Mouse (Mus musculus) intestine, embryonic 16.5 days (tissue): ENCODE measurements around the gene Pcsk7. TPM values are rescaled to one million over a fixed set of nuclear protein-coding genes. Genes with fewer than 3 reads are reported as not detected.

Experiments
- ATAC-seq: fragments of 200-750 bp; cut with Nextera tagmentation; 2 replicates; pipeline ENCODE4 v1.8.0; 2017; ENCODE audit warnings: moderate TSS enrichment, moderate library complexity
- H3K27ac ChIP-seq: fragments of 300-500 bp; sonication (generic); 2 replicates; pipeline ENCODE4 v1.5.1; 2014; ENCODE audit warnings: mild to moderate bottlenecking, low read length
- H3K27me3 ChIP-seq: fragments of 300-500 bp; sonication (generic); replicated peaks from 2 replicates; pipeline ENCODE4 v1.6.1; 2014; ENCODE audit warnings: low read length, control low read depth, mixed read lengths; ENCODE audit not compliant: control insufficient read depth, insufficient read depth
- H3K36me3 ChIP-seq: fragments of 300-500 bp; sonication (generic); 2 replicates; pipeline ENCODE4 v1.6.1; 2014; ENCODE audit warnings: low read length, control low read depth; ENCODE audit not compliant: control insufficient read depth, insufficient read depth
- H3K4me1 ChIP-seq: fragments of 300-500 bp; sonication (generic); 2 replicates; pipeline ENCODE4 v1.6.1; 2014; ENCODE audit warnings: low read length, control low read depth, mixed read lengths; ENCODE audit not compliant: control insufficient read depth, insufficient read depth
- H3K4me2 ChIP-seq: fragments of 300-500 bp; sonication (generic); 2 replicates; pipeline ENCODE4 v1.6.1; 2014; ENCODE audit warnings: low read depth, low read length, control low read depth
- H3K4me3 ChIP-seq: fragments of 300-500 bp; sonication (generic); 2 replicates; pipeline ENCODE4 v1.5.1; 2014; ENCODE audit warnings: mild to moderate bottlenecking, low read length
- H3K9ac ChIP-seq: fragments of 300-500 bp; sonication (generic); 2 replicates; pipeline ENCODE4 v1.6.1; 2014; ENCODE audit warnings: low read depth, low read length
- H3K9me3 ChIP-seq: fragments of 300-500 bp; sonication (generic); 2 replicates; pipeline ENCODE4 v1.6.1; 2016; ENCODE audit warnings: low read length, control low read depth; ENCODE audit not compliant: control insufficient read depth
- WGBS: fragments of 180-500 bp; shearing (Covaris S2); extraction: QIAGEN DNeasy Blood & Tissue Kit; methylation state at CpG from one replicate; pipeline ENCODE4 v1.1.7; 2014; 5-methylcytosine and 5-hydroxymethylcytosine counted together
- polyA plus RNA-seq: library from polyadenylated mRNA; unstranded; fragments of >200 nt; fragmentation: Nextera tagmentation; extraction: Ambion mirVana; gene quantifications from 2 replicates; pipeline ENCODE4 v1.2.1, GENCODE M21; 2015

Gene Pcsk7
- polyA plus RNA-seq, 1 experiment from 2014 or later: 23.8 TPM

- Histone ChIP-seq H3K9ac (peak within 1 kb of the TSS; percentile 57), H3K4me1 (peaks cover 15% of the 10 kb centered on the region), H3K36me3 (0 out of 2 replicates have a peak, but pooled peaks cover 16% of the 10 kb centered on the region), H3K27ac (peak within 1 kb of the TSS; percentile 82), H3K4me2 (peak within 1 kb of the TSS; percentile 42), H3K27me3 (no peaks in the 10 kb centered on the region), H3K4me3 (peak within 1 kb of the TSS; percentile 40), H3K9me3 (no peaks in the 10 kb centered on the region)
- peak; percentile 73 for ATAC-seq
- WGBS: 8% methylated on average over 21 of the region's 21 CpGs
Measured at GRCm38 (mm10) chr9:45935628-45936210, 29.4 kb downstream of the Pcsk7 start, which contains the start of gene Tagln. Gene Tagln (minus strand): TSS chr9:45936058.

DNA sequence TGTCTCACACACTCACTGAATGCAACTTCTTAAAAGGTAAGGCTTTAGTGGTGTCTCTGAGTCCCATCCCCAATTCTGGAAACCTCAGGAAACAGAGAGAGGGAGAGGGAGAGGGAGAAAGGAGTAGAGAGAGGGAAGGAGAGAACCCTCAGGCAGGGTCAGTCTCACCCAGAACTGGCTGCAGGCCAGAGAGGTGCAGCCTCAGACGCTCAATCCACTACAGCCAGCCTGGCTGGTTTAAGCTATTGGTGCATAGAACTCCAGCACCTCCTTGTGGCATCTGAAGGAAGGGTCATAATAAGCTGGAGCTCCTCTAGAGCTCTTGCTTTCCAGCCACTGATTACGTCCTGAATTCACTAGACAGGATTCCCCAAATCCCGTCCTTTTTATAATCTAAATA is 30.6 kb downstream of the Pcsk7 start:
- H3K4me1 ChIP-seq: peaks cover 15% of the 10 kb centered on the region
- peak; percentile 52 for ATAC-seq
- no peaks in the 10 kb centered on the region for H3K9me3 ChIP-seq
- no peaks in the 10 kb centered on the region for H3K27me3 ChIP-seq
- peak overlapping the region; percentile 71 for H3K27ac ChIP-seq
- H3K9ac ChIP-seq: no peak overlapping the region
- H3K4me2 ChIP-seq: no peak overlapping the region
- 19% methylated on average over 3 of the region's 3 CpGs for WGBS
- peaks cover 18% of the 10 kb centered on the region; the same call in 1 of the 2 replicates for H3K36me3 ChIP-seq
- H3K4me3 ChIP-seq: no peak overlapping the region

DNA sequence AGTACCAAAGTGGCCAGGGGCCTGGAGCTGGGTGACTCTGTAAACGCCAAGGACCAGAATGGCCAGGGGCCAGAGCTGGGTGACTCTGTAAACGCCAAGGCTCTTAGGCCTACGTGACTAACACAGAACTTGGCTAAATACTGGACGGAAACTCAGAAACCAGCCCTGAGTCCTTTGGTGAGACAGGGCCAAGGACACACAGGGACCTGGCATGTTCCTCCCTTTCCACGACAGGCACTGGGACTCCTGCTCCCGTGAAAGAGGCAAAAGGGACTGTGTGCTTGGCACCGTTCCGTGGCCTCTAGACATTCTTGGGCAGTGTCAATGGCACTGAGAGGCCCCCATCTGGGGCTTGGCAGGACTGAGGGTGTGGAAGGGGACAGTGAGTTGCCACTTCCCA is 31.8 kb downstream of the Pcsk7 start:
- H3K4me3 ChIP-seq: no peak overlapping the region
- H3K4me1 ChIP-seq: peaks cover 10% of the 10 kb centered on the region; the same call in 1 of the 2 replicates
- no peak overlapping the region for H3K9ac ChIP-seq
- no peaks in the 10 kb centered on the region for H3K27me3 ChIP-seq
- no peak overlapping the region for H3K27ac ChIP-seq
- 90% methylated on average over 8 of the region's 8 CpGs for WGBS
- no peaks in the 10 kb centered on the region for H3K9me3 ChIP-seq
- no peak for ATAC-seq
- H3K36me3 ChIP-seq: peaks cover 27% of the 10 kb centered on the region
- H3K4me2 ChIP-seq: no peak overlapping the region

DNA sequence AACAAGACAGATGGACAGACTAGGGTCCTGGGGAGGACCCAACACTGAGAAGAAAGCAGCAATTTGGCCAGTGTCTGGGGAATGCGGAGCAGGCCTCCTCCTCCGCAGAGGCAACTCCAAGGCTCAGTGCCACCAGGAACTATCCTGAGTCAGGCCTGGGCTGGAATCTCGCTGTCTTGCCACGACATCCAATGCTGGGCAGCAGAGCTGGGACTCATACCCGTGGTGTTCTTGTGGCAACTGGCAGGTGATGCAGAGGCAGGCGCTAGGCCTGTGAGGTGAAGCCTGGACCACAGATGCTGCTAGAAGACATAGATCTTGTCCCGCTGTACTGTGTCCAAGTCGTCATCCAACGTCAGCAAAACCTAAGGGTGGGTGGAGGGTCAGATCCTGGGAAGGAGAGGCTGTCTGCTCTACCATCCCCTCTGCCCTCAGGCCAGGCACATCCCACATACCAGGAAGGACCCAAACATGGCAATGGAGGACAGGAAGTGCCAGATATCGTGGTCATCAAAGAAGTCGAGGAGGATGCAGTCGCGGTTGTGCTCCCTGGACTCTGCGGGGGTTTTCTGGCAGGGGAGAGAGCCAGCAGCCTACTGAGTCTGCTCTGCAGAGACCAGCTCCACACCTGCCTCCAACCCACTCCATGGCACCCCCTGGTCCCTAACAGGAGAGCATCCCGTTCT is 32.8 kb downstream of the Pcsk7 start:
- no peak for ATAC-seq
- WGBS: 83% methylated on average over 15 of the region's 15 CpGs
- H3K4me2 ChIP-seq: no peak overlapping the region
- H3K9me3 ChIP-seq: no peaks in the 10 kb centered on the region
- no peak overlapping the region for H3K27ac ChIP-seq
- H3K4me3 ChIP-seq: no peak overlapping the region
- no peaks in the 10 kb centered on the region for H3K27me3 ChIP-seq
- peaks cover 33% of the 10 kb centered on the region for H3K36me3 ChIP-seq
- H3K4me1 ChIP-seq: 0 out of 2 replicates have a peak, but pooled peaks cover 9% of the 10 kb centered on the region
- no peak overlapping the region for H3K9ac ChIP-seq

- Histone ChIP-seq H3K9me3 (no peaks in the 10 kb centered on the region), H3K4me1 (0 out of 2 replicates have a peak, but pooled peaks cover 9% of the 10 kb centered on the region), H3K4me3 (no peak overlapping the region), H3K27ac (no peak overlapping the region), H3K27me3 (no peaks in the 10 kb centered on the region), H3K4me2 (no peak overlapping the region), H3K36me3 (peaks cover 37% of the 10 kb centered on the region), H3K9ac (no peak overlapping the region)
- 91% methylated on average over 6 of the region's 6 CpGs for WGBS
- ATAC-seq: no peak
Measured at GRCm38 (mm10) chr9:45939794-45940193, 33.5 kb downstream of the Pcsk7 start.

DNA sequence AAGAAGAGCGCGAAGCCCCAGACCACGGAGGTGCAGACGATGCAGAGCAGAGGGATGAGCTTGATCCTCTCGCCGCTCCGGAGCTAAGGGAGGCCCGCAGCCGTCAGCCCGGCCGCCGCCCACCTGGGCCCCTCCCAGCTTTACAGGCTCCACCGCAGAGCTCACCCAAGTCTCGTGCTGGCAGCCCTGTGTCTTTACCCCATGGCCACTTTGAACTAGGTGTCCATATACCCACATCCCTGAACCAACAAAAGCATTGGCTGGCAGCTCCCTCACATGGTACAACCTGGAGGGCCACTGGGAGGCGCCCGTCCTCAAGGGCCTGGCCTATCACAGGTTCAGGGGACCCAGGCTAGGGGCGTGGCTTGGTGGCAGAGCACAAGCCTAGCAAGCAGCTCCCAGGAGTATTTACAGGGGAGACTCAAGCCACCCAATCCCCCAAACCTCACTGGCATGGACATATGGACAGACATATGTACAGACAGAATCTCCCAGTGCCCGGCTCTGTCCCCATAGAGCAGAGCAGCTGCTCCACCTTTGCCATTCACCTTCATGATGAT is 35.1 kb downstream of the Pcsk7 start:
- 0 out of 2 replicates have a peak, but pooled peaks cover 7% of the 10 kb centered on the region for H3K4me1 ChIP-seq
- ATAC-seq: peak; percentile 39; the same call in 1 of the 2 replicates
- peaks cover 51% of the 10 kb centered on the region for H3K36me3 ChIP-seq
- H3K4me3 ChIP-seq: no peak overlapping the region
- 63% methylated on average over 18 of the region's 18 CpGs for WGBS
- H3K27ac ChIP-seq: no peak overlapping the region
- H3K9me3 ChIP-seq: no peaks in the 10 kb centered on the region
- H3K9ac ChIP-seq: no peak overlapping the region
- H3K27me3 ChIP-seq: no peaks in the 10 kb centered on the region
- H3K4me2 ChIP-seq: no peak overlapping the region

DNA sequence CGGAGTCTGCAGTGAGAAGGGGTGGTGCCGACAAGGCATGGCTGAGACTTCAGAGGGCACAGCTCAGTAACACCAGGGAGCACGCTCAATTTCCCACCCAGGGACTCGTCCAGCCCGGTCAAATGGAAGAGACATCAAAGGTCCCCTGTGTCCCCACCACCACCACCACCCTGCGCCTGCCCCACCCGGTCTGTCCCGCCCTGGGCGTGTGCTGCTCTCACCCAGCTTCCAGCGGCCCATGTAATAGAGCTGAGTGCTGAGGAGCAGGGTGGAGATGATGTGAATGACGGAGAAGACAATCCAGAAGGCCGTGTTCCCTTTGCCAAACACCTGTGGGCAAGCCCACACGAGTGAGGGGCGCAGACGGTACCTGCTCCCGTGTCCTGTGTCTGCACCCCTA is 36.2 kb downstream of the Pcsk7 start:
- peaks cover 52% of the 10 kb centered on the region for H3K36me3 ChIP-seq

GRCm38 (mm10) chr9:45942916-45943315 is 36.6 kb downstream of the Pcsk7 start:
- Histone ChIP-seq H3K4me2 (no peak overlapping the region), H3K36me3 (peaks cover 52% of the 10 kb centered on the region), H3K4me1 (0 out of 2 replicates have a peak, but pooled peaks cover 2% of the 10 kb centered on the region), H3K9ac (no peak overlapping the region), H3K4me3 (no peak overlapping the region), H3K9me3 (no peaks in the 10 kb centered on the region), H3K27ac (no peak overlapping the region), H3K27me3 (no peaks in the 10 kb centered on the region)
- 93% methylated on average over 8 of the region's 8 CpGs for WGBS
- ATAC-seq: no peak

More for the DNA sequence above, 36.2 kb downstream of the Pcsk7 start:
- Histone ChIP-seq H3K9ac (no peak overlapping the region), H3K4me2 (no peak overlapping the region), H3K27me3 (no peaks in the 10 kb centered on the region), H3K4me1 (0 out of 2 replicates have a peak, but pooled peaks cover 2% of the 10 kb centered on the region), H3K27ac (no peak overlapping the region), H3K9me3 (no peaks in the 10 kb centered on the region), H3K4me3 (no peak overlapping the region)
- ATAC-seq: no peak
- WGBS: 85% methylated on average over 16 of the region's 16 CpGs

DNA sequence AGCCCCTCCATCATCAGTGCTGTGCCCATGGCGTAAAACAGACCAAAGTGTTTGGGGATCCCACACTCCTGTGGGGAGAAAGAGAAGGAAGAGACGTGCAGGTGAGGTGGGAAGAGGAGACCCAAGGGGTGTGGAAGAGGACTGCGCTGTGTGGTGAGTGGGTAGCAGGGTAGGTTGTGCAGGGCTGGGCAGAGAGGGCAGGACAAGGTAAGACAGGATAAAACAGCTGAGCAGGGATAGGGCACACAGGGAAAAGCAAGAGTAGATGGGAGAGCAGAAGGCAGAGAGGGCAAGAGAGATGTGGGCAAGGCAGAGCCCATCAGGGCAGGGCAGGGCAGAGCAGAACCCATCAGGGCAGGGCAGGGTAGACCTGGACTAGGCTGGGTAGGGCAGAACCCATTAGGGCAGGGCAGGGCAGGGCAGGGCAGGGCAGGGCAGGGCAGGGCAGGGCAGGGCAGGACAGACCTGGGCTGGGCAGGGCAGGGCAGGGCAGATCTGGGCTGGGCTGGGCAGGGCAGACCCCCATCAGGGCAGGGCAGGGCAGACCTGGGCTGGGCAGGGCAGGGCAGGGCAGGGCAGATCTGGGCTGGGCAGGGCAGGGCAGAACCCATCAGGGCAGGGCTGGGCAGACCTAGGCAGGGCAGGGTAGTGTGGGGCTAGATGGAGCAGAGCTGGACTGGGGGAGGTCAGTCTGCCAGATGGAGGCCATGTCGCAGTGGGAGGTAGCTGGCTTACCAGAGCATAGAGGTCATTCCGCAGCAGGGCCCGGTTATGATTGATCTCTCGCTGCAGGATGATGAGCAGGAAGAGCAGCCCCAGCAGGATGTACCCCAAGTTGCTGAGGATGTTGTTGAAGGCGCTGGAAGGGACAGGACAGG is 37.6 kb downstream of the Pcsk7 start:
- H3K27me3 ChIP-seq: no peaks in the 10 kb centered on the region
- H3K9me3 ChIP-seq: no peaks in the 10 kb centered on the region
- H3K4me2 ChIP-seq: no peak overlapping the region
- no peak overlapping the region for H3K27ac ChIP-seq
- no peak overlapping the region for H3K9ac ChIP-seq
- no peak overlapping the region for H3K4me3 ChIP-seq
- peak; percentile 53 for ATAC-seq
- H3K36me3 ChIP-seq: peaks cover 44% of the 10 kb centered on the region
- H3K4me1 ChIP-seq: 0 out of 2 replicates have a peak, but pooled peaks cover 2% of the 10 kb centered on the region
- WGBS: 89% methylated on average over 8 of the region's 8 CpGs
